Mouse (Mus musculus): ENCODE data around the gene Hgfac.

DNA sequence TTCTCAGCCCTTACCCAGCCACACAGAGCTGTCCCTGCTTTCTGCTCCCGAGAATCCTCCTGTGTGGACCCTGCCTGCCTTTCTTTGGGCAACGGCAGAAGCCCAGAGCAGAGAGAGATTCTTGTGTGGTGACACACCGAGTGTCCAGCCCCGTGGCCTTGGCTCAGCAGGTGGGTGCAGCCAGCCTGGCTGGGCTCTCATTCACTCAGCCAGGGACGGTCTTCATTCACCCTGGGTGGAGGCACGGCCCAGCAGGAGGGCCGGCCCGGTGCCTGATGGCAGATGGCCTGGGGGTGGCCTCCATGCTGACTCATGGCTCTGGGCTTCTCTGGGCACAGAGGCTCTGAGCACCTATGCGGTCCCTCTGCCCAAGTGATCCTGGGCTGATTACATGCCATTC, 32.7 kb downstream of the Hgfac start:
- TF ChIP-seq CTCF (IDR thresholded peaks at IDR 0.05; ENCODE audit: extremely low read depth, insufficient read length, insufficient replicate concordance, low read depth, low read length) (no peak), POLR2A (IDR thresholded peaks at IDR 0.05; ENCODE audit: low read depth, low read length) (no peak)
